Mouse (Mus musculus) hindbrain, embryonic 16.5 days (tissue): ENCODE results near the gene Cic. TPM values are rescaled to one million over a fixed set of nuclear protein-coding genes. Genes with fewer than 3 reads are reported as not detected.

Experiments
- ATAC-seq: fragments of 200-750 bp; cut with Nextera tagmentation; 2 replicates; pipeline ENCODE4 v1.8.0; 2017; ENCODE audit warnings: moderate TSS enrichment, moderate library complexity
- H3K27ac ChIP-seq: fragments of 300-500 bp; sonication (generic); 2 replicates; pipeline ENCODE4 v1.5.1; 2014; ENCODE audit warnings: low read depth, mild to moderate bottlenecking, control low read depth, low read length, moderate library complexity
- H3K27me3 ChIP-seq: fragments of 300-500 bp; sonication (generic); replicated peaks from 2 replicates; pipeline ENCODE4 v1.6.1; 2014; ENCODE audit warnings: low read length; ENCODE audit not compliant: control insufficient read depth, insufficient read depth
- H3K36me3 ChIP-seq: fragments of 300-500 bp; sonication (generic); 2 replicates; pipeline ENCODE4 v1.6.1; 2014; ENCODE audit warnings: mild to moderate bottlenecking, low read length, moderate library complexity, mixed read lengths; ENCODE audit not compliant: control insufficient read depth, insufficient read depth
- H3K4me1 ChIP-seq: fragments of 300-500 bp; sonication (generic); 2 replicates; pipeline ENCODE4 v1.6.1; 2014; ENCODE audit warnings: low read depth, low read length; ENCODE audit not compliant: control insufficient read depth, insufficient read depth
- H3K4me2 ChIP-seq: fragments of 300-500 bp; sonication (generic); 2 replicates; pipeline ENCODE4 v1.6.1; 2014; ENCODE audit warnings: mild to moderate bottlenecking, low read length, control low read depth, moderate library complexity
- H3K4me3 ChIP-seq: fragments of 300-500 bp; sonication (generic); 2 replicates; pipeline ENCODE4 v1.5.1; 2014; ENCODE audit warnings: mild to moderate bottlenecking, low read length, control low read depth, moderate library complexity
- H3K9ac ChIP-seq: fragments of 300-500 bp; sonication (generic); 2 replicates; pipeline ENCODE4 v1.6.1; 2014; ENCODE audit warnings: low read depth, mild to moderate bottlenecking, control low read depth, low read length, moderate library complexity
- H3K9me3 ChIP-seq: fragments of 300-500 bp; sonication (generic); 2 replicates; pipeline ENCODE4 v1.6.1; 2014; ENCODE audit warnings: mild to moderate bottlenecking, low read length, moderate library complexity; ENCODE audit not compliant: control insufficient read depth
- WGBS: fragments of 180-500 bp; shearing (Covaris S2); extraction: QIAGEN DNeasy Blood & Tissue Kit; methylation state at CpG from one replicate; pipeline ENCODE4 v1.1.7; 2014; 5-methylcytosine and 5-hydroxymethylcytosine counted together
- polyA plus RNA-seq: library from polyadenylated mRNA; unstranded; fragments of >200 nt; fragmentation: Nextera tagmentation; extraction: Ambion mirVana; gene quantifications from 2 replicates; pipeline ENCODE4 v1.2.1, GENCODE M21; 2015

The Cic gene
- 31.0 and 36.4 TPM in 2 replicates for polyA plus RNA-seq

DNA sequence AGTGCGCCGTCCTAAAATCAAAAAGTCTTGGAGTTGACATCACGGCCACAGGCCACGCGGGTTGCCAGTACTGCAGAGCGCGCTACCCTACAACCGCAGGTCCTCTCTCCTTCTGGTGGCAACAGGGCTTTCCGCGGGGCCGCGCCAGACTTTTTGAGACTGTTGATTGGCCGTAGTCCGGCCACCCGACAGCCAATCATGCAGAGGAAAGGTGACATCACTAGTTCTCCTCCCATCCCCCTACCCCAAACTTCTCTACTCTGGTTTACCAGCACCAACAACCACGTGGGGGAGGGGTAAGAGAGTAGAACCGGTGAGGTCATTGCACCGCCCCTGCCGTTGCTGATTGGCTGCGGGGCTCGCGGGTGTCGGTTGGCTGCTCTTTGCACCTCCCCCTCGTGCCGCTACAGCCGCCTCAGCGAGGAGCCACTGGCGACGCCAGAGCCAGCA is at the start of gene Cic:
TSS of gene Cic (plus strand) at position 404 of the 450 bp plus-strand sequence.
- ATAC-seq, result peak; percentile 88
- H3K9ac ChIP-seq, result peak within 1 kb of the TSS; percentile 92
- peak within 1 kb of the TSS; percentile 97 for H3K27ac ChIP-seq
- peak within 1 kb of the TSS; percentile 79 for H3K4me2 ChIP-seq
- 0% methylated on average over 29 of the region's 29 CpGs for WGBS
- peaks cover 19% of the 10 kb centered on the region for H3K4me1 ChIP-seq
- peaks cover 12% of the 10 kb centered on the region; the same call in 1 of the 2 replicates for H3K36me3 ChIP-seq
- H3K27me3 ChIP-seq, result no peaks in the 10 kb centered on the region; the same call in none of the 2 replicates
- H3K4me3 ChIP-seq, result peak within 1 kb of the TSS; percentile 83
- no peaks in the 10 kb centered on the region for H3K9me3 ChIP-seq

GRCm38 (mm10) chr7:25218705-25219415 is 48.6 kb upstream of the Cic start:
- ATAC-seq, result peak; percentile 5; the same call in 1 of the 2 replicates
- H3K4me1 ChIP-seq, result peaks cover 27% of the 10 kb centered on the region
- under 1% methylated on average over 52 of the region's 53 CpGs for WGBS

GRCm38 (mm10) chr7:25219416-25219750 is 48.1 kb upstream of the Cic start:
- peak overlapping the region; percentile 78 for H3K4me3 ChIP-seq
- no peaks in the 10 kb centered on the region for H3K27me3 ChIP-seq
- peaks cover 4% of the 10 kb centered on the region; the same call in 1 of the 2 replicates for H3K36me3 ChIP-seq
- peak overlapping the region; percentile 81 for H3K27ac ChIP-seq
- no peaks in the 10 kb centered on the region for H3K9me3 ChIP-seq
- peaks cover 27% of the 10 kb centered on the region for H3K4me1 ChIP-seq
- H3K4me2 ChIP-seq, result peak overlapping the region; percentile 92
- peak; percentile 43 for ATAC-seq
- under 1% methylated on average over 16 of the region's 16 CpGs for WGBS
- H3K9ac ChIP-seq, result peak overlapping the region; percentile 82

More at GRCm38 (mm10) chr7:25218705-25219415, 48.6 kb upstream of the Cic start:
- Histone ChIP-seq H3K27me3 (no peaks in the 10 kb centered on the region), H3K27ac (peak overlapping the region; percentile 81), H3K9ac (peak overlapping the region; percentile 82), H3K9me3 (no peaks in the 10 kb centered on the region), H3K36me3 (no peaks in the 10 kb centered on the region), H3K4me3 (peak overlapping the region; percentile 78), H3K4me2 (peak overlapping the region; percentile 92)

DNA sequence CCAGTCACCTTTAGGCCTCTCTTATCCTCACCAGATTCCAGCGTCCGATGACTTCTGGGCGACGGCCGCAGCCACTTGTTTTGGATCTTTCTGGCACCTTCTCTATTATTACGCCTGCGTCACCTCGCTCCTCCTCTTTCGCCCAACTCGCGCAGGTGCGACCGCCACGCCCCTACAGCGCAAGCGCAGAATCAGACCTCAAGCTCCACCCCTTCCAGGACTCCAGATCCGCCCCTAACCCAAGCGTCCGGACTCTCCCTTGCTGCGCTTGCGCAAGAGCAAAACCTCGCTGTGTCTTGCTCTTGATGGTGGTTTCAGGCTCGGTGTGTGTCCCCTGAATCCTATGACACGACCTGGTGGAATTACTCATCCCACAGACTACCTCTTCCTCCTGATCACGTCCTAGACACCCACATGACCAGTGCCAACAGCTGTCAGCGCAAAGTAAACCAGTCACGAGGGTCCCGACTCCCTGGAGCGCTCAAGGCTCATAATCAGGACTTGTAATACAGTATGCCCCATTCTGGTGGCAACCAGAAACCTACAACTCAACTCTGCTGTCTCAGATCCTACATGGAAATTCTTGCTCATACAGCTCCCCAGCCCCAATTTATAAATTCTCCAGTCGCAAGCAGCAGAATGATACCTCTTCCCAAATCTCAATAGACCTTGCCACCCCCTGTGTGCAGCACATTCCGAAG is 47.6 kb upstream of the Cic start:
- WGBS, result 4% methylated on average over 31 of the region's 31 CpGs
- H3K4me2 ChIP-seq, result peak overlapping the region; percentile 92
- no peaks in the 10 kb centered on the region for H3K9me3 ChIP-seq
- peak; percentile 78 for ATAC-seq
- H3K36me3 ChIP-seq, result peaks cover 9% of the 10 kb centered on the region; the same call in 1 of the 2 replicates
- H3K27me3 ChIP-seq, result no peaks in the 10 kb centered on the region
- peak overlapping the region; percentile 81 for H3K27ac ChIP-seq
- peak overlapping the region; percentile 78 for H3K4me3 ChIP-seq
- peak overlapping the region; percentile 82 for H3K9ac ChIP-seq
- peaks cover 27% of the 10 kb centered on the region for H3K4me1 ChIP-seq

GRCm38 (mm10) chr7:25220457-25221101 is 46.9 kb upstream of the Cic start, which contains the start of gene Dedd2:
Gene Dedd2, minus strand, starts transcription at chr7:25220615.
- no peaks in the 10 kb centered on the region for H3K9me3 ChIP-seq
- peak within 1 kb of the TSS; percentile 85 for H3K9ac ChIP-seq
- H3K27me3 ChIP-seq, result no peaks in the 10 kb centered on the region
- H3K4me2 ChIP-seq, result peak within 1 kb of the TSS; percentile 92
- no peak for ATAC-seq
- peaks cover 16% of the 10 kb centered on the region for H3K36me3 ChIP-seq
- H3K27ac ChIP-seq, result peak within 1 kb of the TSS; percentile 91
- H3K4me1 ChIP-seq, result peaks cover 27% of the 10 kb centered on the region
- peak within 1 kb of the TSS; percentile 78 for H3K4me3 ChIP-seq
- WGBS, result 9% methylated on average over 20 of the region's 20 CpGs

DNA sequence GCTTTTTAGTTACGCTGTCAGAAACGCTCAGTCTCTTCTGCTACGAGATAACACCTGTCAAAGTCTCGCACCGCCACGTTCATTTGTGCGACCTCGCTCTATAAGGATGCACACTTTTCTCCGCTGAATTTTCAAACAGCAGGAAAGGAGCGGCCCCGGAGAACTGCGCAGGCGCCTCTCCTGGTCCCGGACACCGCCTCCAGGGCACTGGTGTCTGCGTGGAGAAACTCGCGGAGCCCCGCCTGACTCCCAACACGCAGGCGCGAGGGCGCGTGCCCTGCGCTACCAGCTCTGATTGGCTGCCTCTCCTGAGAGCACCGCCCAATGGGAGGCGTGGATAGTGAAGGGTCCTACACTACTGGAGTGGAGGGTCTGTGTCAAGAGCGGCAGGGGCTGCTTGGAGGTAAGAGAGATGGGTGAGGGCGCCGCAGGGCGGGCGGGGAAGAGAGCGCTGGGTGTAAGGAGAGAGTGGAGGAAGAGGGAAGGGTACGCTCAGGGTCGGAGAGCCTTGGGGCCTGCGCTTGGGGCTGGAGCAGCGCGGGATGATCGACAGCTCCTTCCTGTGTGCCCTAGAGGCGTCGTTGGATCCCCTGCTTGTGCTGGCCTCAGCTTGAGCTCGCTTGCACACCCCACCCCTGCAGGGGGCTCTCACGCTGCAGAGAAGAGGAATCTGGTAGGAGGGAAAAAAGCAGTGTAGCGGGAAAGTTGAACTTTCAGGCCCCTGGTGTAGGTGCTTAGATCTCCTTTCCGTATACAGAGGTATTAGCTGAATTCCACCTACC is 46.2 kb upstream of the Cic start, which contains the start of gene Zfp526:
TSS of gene Zfp526 (plus strand) at position 324 of the 782 bp plus-strand sequence.
- Histone ChIP-seq H3K36me3 (peaks cover 23% of the 10 kb centered on the region), H3K9me3 (no peaks in the 10 kb centered on the region), H3K4me3 (peak within 1 kb of the TSS; percentile 78), H3K9ac (peak within 1 kb of the TSS; percentile 85), H3K4me2 (peak within 1 kb of the TSS; percentile 92), H3K27me3 (no peaks in the 10 kb centered on the region), H3K4me1 (peaks cover 27% of the 10 kb centered on the region), H3K27ac (peak within 1 kb of the TSS; percentile 91)
- under 1% methylated on average over 44 of the region's 45 CpGs for WGBS
- peak; percentile 96 for ATAC-seq

DNA sequence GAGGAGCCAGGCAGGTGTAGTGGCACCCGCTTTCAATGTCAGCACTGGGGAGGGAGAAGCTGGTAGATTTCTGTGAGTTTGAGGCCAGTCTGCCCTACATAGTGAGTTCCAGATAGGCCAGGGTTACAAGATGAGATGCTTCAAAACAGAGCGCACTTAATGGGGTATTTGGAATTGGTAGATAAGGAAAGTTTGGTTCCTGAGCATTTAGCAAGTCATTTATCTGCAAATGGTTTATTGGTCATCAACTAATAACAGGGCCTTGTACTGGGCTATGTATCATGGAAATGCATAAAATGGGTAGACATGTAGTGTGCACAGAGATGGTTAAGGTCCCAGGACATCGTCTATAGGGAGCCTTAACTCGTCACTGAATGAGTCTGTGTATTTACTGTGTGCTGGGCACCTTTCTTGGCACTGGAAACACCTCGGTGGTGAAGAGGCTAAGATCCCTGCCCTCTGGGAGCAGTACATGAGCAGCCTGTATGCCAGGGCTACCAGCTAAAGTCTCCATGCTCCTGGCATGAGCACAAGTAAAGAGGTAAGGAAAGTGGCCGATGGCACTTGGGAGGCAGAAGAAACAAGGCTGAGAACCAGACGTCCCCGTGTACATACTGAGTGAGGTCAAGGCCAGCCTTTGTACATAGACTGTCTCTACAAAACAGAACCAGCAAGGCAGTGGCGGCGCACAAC is 45.1 kb upstream of the Cic start:
- peaks cover 26% of the 10 kb centered on the region for H3K36me3 ChIP-seq
- ATAC-seq, result no peak
- H3K27ac ChIP-seq, result no peak overlapping the region
- WGBS, result 86% methylated on average over 10 of the region's 10 CpGs
- H3K4me3 ChIP-seq, result peak overlapping the region; percentile 78
- no peaks in the 10 kb centered on the region for H3K9me3 ChIP-seq
- no peaks in the 10 kb centered on the region for H3K27me3 ChIP-seq
- H3K9ac ChIP-seq, result peak overlapping the region; percentile 85; the same call in 1 of the 2 replicates
- peaks cover 27% of the 10 kb centered on the region for H3K4me1 ChIP-seq
- H3K4me2 ChIP-seq, result peak overlapping the region; percentile 92
